Mouse (Mus musculus): ENCODE results near the gene Naa40.

Naa40 gene

DNA sequence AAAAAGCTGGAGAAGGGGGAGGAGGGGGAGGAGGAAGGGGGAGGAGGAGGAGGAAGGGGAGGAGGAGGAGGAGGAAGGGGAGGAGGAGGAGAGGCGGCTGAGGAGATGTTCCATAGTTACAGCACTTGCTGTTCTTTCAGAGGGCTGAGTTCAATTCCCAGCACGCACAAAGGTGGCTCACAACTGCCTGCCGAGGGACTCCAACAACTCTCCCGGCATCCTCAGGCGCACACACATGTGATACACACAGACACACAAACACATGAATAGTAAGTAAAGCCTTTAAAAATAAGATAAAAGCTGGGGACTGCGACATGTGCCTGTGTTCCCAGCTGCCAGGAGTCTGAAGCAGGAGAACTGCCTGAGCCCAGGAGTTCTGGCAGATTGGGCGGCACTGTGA, 59.5 kb downstream of the Naa40 start:
- no peak for DNase-seq (ENCODE audit: extremely low spot score)

DNA sequence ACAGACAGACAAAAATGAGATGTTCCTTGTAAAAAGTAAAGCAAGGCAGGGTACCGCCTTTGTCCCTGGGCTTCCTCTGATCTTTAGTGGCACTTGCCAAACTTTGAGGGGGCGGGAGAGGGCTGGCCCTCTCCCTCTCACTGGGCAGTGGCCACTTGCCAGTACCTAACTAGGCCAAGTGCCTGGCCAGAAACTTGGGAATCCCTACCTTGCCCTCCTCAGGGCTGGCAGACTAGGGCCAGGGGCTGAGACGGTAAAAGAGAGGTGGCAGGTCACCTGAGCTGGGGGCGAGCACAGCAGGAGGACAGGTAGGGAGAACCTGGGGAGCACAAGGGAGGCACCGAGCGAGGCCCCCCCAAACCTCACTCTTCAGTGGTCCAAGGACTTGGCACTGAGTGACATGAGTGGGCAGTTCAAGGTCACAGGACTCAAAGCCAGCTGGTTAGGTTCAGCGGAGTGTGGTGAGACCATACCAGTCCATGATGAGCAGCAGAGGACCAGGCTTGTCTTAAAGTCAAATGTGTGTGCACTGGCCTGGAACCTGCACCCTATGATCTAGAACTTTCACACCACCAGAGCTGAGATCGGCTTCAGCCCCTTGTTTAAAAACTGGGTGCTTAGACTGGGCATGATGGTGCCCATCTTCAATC, 60.1 kb downstream of the Naa40 start:
- DNase-seq (ENCODE audit: extremely low spot score), result no peak

DNA sequence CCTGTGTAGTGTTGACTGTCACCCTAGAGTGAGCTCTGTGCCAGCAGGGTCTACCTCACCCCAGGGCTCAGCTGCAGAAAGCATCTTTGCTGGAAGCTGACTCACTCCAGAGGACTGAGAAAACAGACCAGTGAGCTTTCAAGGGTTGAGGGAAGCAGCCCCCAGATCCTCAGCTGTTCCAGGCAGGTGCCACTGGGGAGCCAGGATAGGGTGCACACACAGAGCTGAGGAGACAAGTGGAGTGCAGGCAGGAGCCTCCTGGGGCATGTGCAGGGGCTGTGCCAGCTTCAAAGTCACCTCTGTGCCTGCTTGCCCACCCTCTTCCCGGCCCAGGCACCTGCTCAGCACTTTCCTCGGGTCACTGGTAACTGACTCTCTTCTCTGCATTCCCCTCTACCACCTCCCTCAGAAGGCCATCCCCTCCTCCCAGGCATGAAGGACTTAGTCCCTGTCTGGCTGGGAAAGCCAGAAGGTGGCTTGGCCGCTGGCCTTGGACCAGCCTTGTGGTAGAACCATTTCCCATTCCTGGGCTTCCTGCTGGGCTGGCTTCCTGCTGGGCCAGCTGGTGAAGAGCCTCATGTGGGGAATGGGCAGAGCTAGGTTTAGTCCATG, 62.0 kb downstream of the Naa40 start:
- no peak for DNase-seq (ENCODE audit: extremely low spot score)

DNA sequence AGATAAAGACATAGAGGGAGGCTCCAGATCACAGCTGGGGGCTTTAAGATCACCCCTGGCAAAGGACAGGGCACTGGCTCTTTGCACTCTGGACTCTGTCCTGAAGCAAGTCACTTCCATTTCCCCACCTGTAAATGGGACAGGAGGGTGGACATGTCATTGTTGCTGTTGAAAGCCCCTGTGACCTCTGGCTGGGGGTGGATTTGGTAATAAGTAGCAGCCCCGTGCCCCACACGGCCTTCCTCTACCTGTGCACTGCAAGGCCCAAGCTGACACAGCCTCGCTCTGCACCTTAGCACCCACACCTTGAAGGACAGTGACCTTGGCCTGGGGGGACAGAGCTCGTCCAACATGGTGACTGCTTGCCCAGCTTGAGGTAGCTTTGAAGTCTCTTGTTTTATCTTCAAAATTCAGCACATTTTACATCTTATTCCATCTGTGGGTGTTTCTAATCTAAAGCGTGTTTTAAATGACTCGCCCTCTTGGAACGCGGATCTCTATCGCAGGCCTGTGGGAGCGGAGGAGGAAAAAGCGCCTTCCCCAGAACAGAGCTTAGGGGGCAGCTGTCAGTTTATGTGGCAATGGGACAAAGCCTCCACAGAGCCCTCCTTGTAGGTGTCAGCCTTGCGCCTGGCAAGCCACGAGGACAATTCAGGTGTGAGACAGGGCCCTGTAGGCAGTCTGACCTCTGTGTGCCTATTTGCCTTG, 63.0 kb downstream of the Naa40 start:
- DNase-seq (ENCODE audit: extremely low spot score), result no peak

DNA sequence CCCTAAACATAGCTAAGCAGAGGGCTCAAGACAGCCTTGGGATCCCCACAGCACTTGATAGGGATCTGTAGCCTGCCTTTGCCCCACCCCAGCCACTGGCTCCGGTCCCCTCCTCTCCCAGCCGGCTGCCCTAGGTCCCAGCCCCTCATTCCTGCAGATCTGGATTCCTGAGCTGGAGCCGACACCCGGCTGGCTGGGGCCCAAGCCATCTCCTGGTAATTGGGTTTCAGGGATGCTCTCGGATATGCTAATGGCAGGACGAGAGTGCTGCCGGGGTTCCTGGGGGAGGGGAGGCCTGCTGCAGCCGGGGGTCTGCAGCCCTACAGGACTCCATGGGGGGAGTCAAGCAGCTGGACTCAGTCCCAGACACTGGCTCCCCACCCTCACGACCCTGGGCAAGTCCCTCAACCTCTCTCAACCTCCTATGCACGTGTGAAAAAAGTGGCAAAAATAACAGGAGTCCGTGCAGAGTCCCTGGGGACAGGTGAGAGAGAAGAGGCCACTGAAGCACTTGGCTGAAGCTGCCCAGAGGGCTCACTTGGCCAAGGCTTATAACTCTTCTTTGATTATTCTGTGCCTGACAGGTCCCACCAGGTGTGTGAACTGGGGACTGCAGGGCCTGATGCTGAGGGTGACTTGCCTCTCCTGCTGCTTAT, 64.8 kb downstream of the Naa40 start:
- DNase-seq (ENCODE audit: extremely low spot score), result no peak
